Mouse (Mus musculus) inflammation-experienced regulatory T-cells, adult 6 months (primary cell): ENCODE results near the gene Btbd1. TPM values are rescaled to one million over a fixed set of nuclear protein-coding genes. Genes with fewer than 3 reads are reported as not detected.
"Not testable (repeated sequence)": the region's sequence is repeated elsewhere in the genome, so short reads cannot be mapped to it uniquely, and the experiment has no call there.

Experiments
- ATAC-seq: one replicate; pipeline ENCODE4 v1.8.0; 2017
- polyA plus RNA-seq, 3 experiments: library from polyadenylated mRNA; unstranded; fragments of 100-300 nt; shearing (Covaris generic); gene quantifications; one replicate each; pipeline ENCODE4 v1.2.1; 2017

Gene Btbd1
- polyA plus RNA-seq, 3 experiments from 2014 or later: 13.9 to 23.0 (median 16.8) TPM

GRCm38 (mm10) chr7:81849633-81850032, 20.4 kb upstream of the Btbd1 start:
- no peak for ATAC-seq

GRCm38 (mm10) chr7:81849214-81849613, 20.0 kb upstream of the Btbd1 start:
- ATAC-seq: no peak

GRCm38 (mm10) chr7:81847777-81848176, 18.5 kb upstream of the Btbd1 start:
- ATAC-seq: no peak

- no peak for ATAC-seq
These were observed 17.8 kb upstream of the Btbd1 start for GRCm38 (mm10) chr7:81847010-81847409.

- ATAC-seq: no peak
These were observed 16.8 kb upstream of the Btbd1 start for GRCm38 (mm10) chr7:81846008-81846407.

GRCm38 (mm10) chr7:81845313-81845712, 16.1 kb upstream of the Btbd1 start:
- ATAC-seq: no peak

- ATAC-seq: no peak
These were observed 15.6 kb upstream of the Btbd1 start for GRCm38 (mm10) chr7:81844801-81845200.

- ATAC-seq: no peak
These were observed 14.7 kb upstream of the Btbd1 start for GRCm38 (mm10) chr7:81843903-81844302.

GRCm38 (mm10) chr7:81842998-81843397, 13.8 kb upstream of the Btbd1 start:
- ATAC-seq: no peak

GRCm38 (mm10) chr7:81842141-81842540, 12.9 kb upstream of the Btbd1 start:
- no peak for ATAC-seq

GRCm38 (mm10) chr7:81841439-81841838, 12.2 kb upstream of the Btbd1 start:
- no peak for ATAC-seq

GRCm38 (mm10) chr7:81840661-81841181, 11.5 kb upstream of the Btbd1 start:
- no peak for ATAC-seq

- no peak for ATAC-seq
These were observed 10.5 kb upstream of the Btbd1 start for GRCm38 (mm10) chr7:81839746-81840145.

- not testable (repeated sequence) for ATAC-seq
These were observed 8.5 kb upstream of the Btbd1 start for GRCm38 (mm10) chr7:81837771-81838170.

- no peak for ATAC-seq
These were observed 6.2 kb upstream of the Btbd1 start for GRCm38 (mm10) chr7:81835430-81835829.

- no peak for ATAC-seq
These were observed 5.6 kb upstream of the Btbd1 start for GRCm38 (mm10) chr7:81834847-81835246.

GRCm38 (mm10) chr7:81828681-81829378, 401 bp downstream of the Btbd1 start:
- peak; percentile 27 for ATAC-seq

GRCm38 (mm10) chr7:81827806-81828667, 1.2 kb downstream of the Btbd1 start:
- peak; percentile 26 for ATAC-seq

- ATAC-seq: no peak
These were observed 3.9 kb downstream of the Btbd1 start for GRCm38 (mm10) chr7:81825381-81825780.

- no peak for ATAC-seq
These were observed 4.3 kb downstream of the Btbd1 start for GRCm38 (mm10) chr7:81824906-81825305.

- no peak for ATAC-seq
These were observed 23.2 kb downstream of the Btbd1 start for GRCm38 (mm10) chr7:81806067-81806466.

- peak; percentile 89 for ATAC-seq
These were observed 40.0 kb downstream of the Btbd1 start, which contains the start of gene 3110040N11Rik for GRCm38 (mm10) chr7:81789095-81789757. Gene 3110040N11Rik, minus strand, starts transcription at chr7:81789478.

- ATAC-seq: peak; percentile 11
These were observed 40.7 kb downstream of the Btbd1 start for GRCm38 (mm10) chr7:81788536-81788935.
